16 mouse cellular contexts compared by ENCODE assay signal in the genomic region with DNA sequence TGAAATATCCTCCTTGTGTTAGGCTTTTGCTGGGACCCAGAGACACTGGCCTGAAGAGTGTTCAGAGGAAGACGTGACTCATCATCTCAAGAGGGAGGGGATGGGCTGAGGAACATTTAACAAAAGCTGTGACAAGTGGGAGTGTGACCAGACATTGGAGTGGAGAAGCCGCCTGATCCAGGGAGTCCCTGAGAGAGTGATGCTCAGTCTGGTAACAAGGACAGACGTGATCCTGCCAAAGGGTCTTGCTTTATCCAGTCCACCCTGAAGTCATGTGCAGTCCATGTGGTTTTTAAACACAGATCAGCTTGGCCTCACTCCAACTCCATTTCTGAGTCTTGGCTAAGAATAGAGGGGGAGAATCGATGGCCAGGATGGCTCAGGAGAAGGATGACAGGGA.
DNase-seq lines count a peak whose midpoint lies in the region; ATAC-seq and TF ChIP-seq lines count a peak whose summit lies in the region.
"Had no signal": no experiment of that assay in that cellular context is flagged by ENCODE, and none has a peak within 500 bp of the region (broad histone marks: within the 10 kb centered on the region; RNA-seq: fewer than 3 reads in every experiment).

No protein-coding gene starts in this region.

- TF ChIP-seq POLR2A in lung, adult 2 months (IDR thresholded peaks at IDR 0.05; ENCODE audit: borderline replicate concordance, extremely low read depth, low read depth, low read length): no peak

- DNase-seq in heart, adult 18-20 months: peak; percentile 48 to 52
- no peak for DNase-seq in heart, postnatal 25 days (ENCODE audit: low spot score)
- peak; percentile 14 for DNase-seq in lung, postnatal 0 days (ENCODE audit: low spot score)
- DNase-seq in lung, adult 2 months: no peak
- peak; percentile 16 to 33 for DNase-seq in heart, postnatal 14 days
- DNase-seq in layer of hippocampus, adult 9-10 months (ENCODE audit: low spot score): no peak
- DNase-seq in urinary bladder, adult 18-20 months (ENCODE audit: low spot score in 2 of 2): no peak
- DNase-seq: cerebellum, adult 8-10 months; kidney, adult 11 months; kidney, postnatal 36 days; liver, embryonic 13.5 days; thymus, postnatal 36 days had no signal

- no peak for TF ChIP-seq CTCF in lung, postnatal 0 days (IDR thresholded peaks at IDR 0.05)
- no peak for TF ChIP-seq CTCF in lung, adult 2 months (IDR thresholded peaks at IDR 0.05; ENCODE audit: insufficient read depth, low read length)

- no peaks in the 10 kb centered on the region for H3K9me3 ChIP-seq in lung, postnatal 0 days (ENCODE audit: low read length)
- peaks cover 3% of the 10 kb centered on the region; the same call in 1 of the 2 replicates for H3K9me3 ChIP-seq in heart, embryonic 12.5 days (replicated peaks)
- H3K9me3 ChIP-seq: midbrain, embryonic 13.5 days had no signal

- no peaks in the 10 kb centered on the region for H3K36me3 ChIP-seq in lung, postnatal 0 days (ENCODE audit: insufficient read depth, low read length)
- 0 out of 2 replicates have a peak, but pooled peaks cover 8% of the 10 kb centered on the region for H3K36me3 ChIP-seq in heart, embryonic 12.5 days
- H3K36me3 ChIP-seq: hindbrain, embryonic 12.5 days; liver, embryonic 13.5 days; midbrain, embryonic 13.5 days had no signal

- no peaks in the 10 kb centered on the region for H3K27me3 ChIP-seq in lung, postnatal 0 days (replicated peaks; ENCODE audit: insufficient read depth, low read length)
- H3K27me3 ChIP-seq in heart, embryonic 12.5 days (replicated peaks): no peaks in the 10 kb centered on the region
- H3K27me3 ChIP-seq: hindbrain, embryonic 12.5 days; liver, embryonic 13.5 days; midbrain, embryonic 13.5 days had no signal

- ATAC-seq in lung, postnatal 0 days: no peak
- 0 out of 2 replicates have a peak, but pooled peaks have one; percentile 42 for ATAC-seq in heart, embryonic 12.5 days (ENCODE audit: insufficient number of reproducible peaks, low FRiP score)
- ATAC-seq: midbrain, embryonic 13.5 days had no signal

- no peak overlapping the region for H3K4me3 ChIP-seq in lung, postnatal 0 days (ENCODE audit: low read depth, low read length)
- no peak overlapping the region for H3K4me3 ChIP-seq in lung, adult 2 months (replicated peaks; ENCODE audit: extremely low read depth, low read depth, low read length)
- no peak overlapping the region for H3K4me3 ChIP-seq in heart, embryonic 12.5 days
- H3K4me3 ChIP-seq: hindbrain, embryonic 12.5 days; liver, embryonic 13.5 days; midbrain, embryonic 13.5 days had no signal

- H3K4me1 ChIP-seq in lung, postnatal 0 days (ENCODE audit: insufficient read depth, low read depth, low read length): no peaks in the 10 kb centered on the region
- H3K4me1 ChIP-seq in lung, adult 2 months (ENCODE audit: control insufficient read depth, insufficient read depth, low read length): no peaks in the 10 kb centered on the region
- H3K4me1 ChIP-seq in heart, embryonic 12.5 days (replicated peaks): peaks cover 24% of the 10 kb centered on the region
- H3K4me1 ChIP-seq: hindbrain, embryonic 12.5 days; liver, embryonic 13.5 days; midbrain, embryonic 13.5 days had no signal

- H3K4me2 ChIP-seq in lung, postnatal 0 days (replicated peaks; ENCODE audit: low read depth, low read length): no peak overlapping the region
- no peak overlapping the region for H3K4me2 ChIP-seq in heart, embryonic 12.5 days
- H3K4me2 ChIP-seq: hindbrain, embryonic 12.5 days; liver, embryonic 13.5 days; midbrain, embryonic 13.5 days had no signal

- no peak overlapping the region for H3K27ac ChIP-seq in lung, postnatal 0 days (ENCODE audit: low read length)
- 0 out of 2 replicates have a peak overlapping the region, but pooled peaks have one; percentile 3 for H3K27ac ChIP-seq in heart, embryonic 12.5 days (ENCODE audit: poor library complexity, severe bottlenecking)
- H3K27ac ChIP-seq: hindbrain, embryonic 12.5 days; liver, embryonic 13.5 days; macrophage; midbrain, embryonic 13.5 days had no signal

- WGBS in lung, postnatal 0 days: 58% methylated on average over 4 of the region's 4 CpGs
- 48% methylated on average over 4 of the region's 4 CpGs for WGBS in lung, adult 2 months
- WGBS in heart, embryonic 12.5 days: 28% methylated on average over 4 of the region's 4 CpGs

- intact Hi-C loops in heart, postnatal 25 days (cut with DNase I): loop anchor here (1.0 kb wide), 1 partner anchor 43 kb away; no protein-coding TSS in a partner anchor
- intact Hi-C loops in heart, postnatal 14 days (cut with DNase I): no loop called here

- no peak for TF ChIP-seq EP300 in lung, postnatal 0 days (IDR thresholded peaks at IDR 0.05)

- no peak overlapping the region for H3K9ac ChIP-seq in lung, postnatal 0 days (replicated peaks; ENCODE audit: low read depth)
- H3K9ac ChIP-seq in heart, embryonic 12.5 days: no peak overlapping the region
- H3K9ac ChIP-seq: hindbrain, embryonic 12.5 days; liver, embryonic 13.5 days; midbrain, embryonic 13.5 days had no signal

Comparison
In these comparisons a context has a peak if more than half of its experiments do, and no peak if none do; other contexts are left out.
1. DNase-seq: peak in heart, adult 18-20 months (2 of 2), lung, postnatal 0 days (single experiment) and heart, postnatal 14 days (2 of 2); none in heart, postnatal 25 days (single experiment), lung, adult 2 months (single experiment), layer of hippocampus, adult 9-10 months (single experiment) and urinary bladder, adult 18-20 months (0 of 2).